Mouse (Mus musculus) adrenal gland, adult 18-20 months (tissue): Measurements from ENCODE around the gene Etfbkmt. TPM values are rescaled to one million over a fixed set of nuclear protein-coding genes. Genes with fewer than 3 reads are reported as not detected.
"Not testable (repeated sequence)": the region's sequence is repeated elsewhere in the genome, so short reads cannot be mapped to it uniquely, and the experiment has no call there.

Experiments
- DNase-seq, 2 experiments: peaks; one replicate each; pipeline ENCODE4 v3.0.0; 2021 to 2022; ENCODE audit warnings: low spot score in 2 of 2
- total RNA-seq, 2 experiments: library from RNA; stranded (reverse); gene quantifications; 1 replicate in 1 of 2; 2 replicates in 1 of 2; pipeline ENCODE4 v1.2.3; 2021

The Etfbkmt gene
- total RNA-seq, 2 experiments from 2014 or later: 12.5 to 13.5 TPM

DNA sequence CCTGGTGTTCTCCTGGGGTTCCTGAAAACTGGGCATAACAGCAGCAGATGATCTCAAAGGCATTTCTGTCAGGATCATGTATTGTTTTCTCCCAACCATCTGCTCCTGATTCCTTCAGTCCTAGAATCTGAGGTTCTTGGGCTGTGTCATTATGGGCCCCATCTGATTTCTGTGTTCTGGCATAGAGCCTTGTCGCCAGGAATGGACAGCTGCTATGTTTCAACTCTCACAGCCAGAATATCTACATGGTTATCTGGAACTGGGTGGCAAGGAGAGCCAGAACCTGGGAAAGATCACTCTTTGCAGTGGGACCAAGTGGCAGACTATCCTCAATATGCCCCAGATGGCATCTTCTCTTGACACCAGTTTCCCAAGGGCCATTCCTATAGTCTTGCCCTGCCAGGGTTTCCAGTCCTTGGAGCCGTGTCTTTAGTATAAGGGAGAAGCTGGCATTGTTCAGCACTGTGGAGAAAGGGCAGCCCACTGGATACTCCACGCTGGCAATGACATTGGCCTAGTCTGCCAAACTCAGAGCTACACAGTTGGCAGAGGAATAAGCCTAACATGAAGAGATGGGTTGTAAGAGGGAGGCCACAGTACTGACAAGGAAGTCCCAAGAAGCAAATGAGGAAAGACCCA is 35.4 kb downstream of the Etfbkmt start:
- no peak for DNase-seq

DNA sequence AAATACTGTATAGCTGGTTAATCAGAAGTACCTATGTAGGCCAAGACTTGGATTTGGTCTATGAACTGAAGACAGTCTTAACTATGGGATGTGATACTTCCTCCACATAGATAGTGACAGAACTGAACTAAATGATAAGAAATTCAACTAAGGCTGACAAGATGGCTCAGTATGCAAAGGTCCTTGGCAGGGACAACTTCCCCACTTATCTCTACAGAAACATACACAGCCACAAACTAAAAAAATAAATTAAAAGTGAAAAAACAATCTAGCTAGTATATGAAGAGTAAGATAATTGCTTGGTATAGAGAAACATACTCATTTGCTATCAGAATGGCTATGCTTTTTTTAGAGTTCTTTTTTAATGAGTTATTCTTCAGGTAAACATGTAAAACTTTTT is 39.4 kb downstream of the Etfbkmt start:
- DNase-seq: no peak

- no peak for DNase-seq
These were observed 44.4 kb downstream of the Etfbkmt start for GRCm38 (mm10) chr6:149184007-149184406.

DNA sequence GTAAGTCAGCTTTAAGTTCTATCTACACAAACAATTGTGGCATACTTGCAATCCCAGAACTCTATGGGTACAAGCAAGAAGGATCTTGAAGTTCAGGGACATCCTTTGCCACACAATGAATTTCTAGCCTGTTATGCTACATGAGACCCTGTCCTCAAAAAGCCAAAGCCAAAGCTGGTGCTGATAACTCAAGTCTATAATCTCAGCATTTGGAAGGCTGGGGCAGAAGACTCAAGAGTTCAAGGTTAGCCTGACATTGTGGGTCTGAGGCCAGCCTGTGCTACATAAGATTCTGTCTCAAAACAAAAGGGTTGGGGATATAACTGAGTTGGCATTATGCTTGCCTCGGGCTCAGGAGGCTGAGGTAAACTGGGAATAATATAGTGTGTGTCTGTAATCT is 47.7 kb downstream of the Etfbkmt start:
- DNase-seq: no peak

DNA sequence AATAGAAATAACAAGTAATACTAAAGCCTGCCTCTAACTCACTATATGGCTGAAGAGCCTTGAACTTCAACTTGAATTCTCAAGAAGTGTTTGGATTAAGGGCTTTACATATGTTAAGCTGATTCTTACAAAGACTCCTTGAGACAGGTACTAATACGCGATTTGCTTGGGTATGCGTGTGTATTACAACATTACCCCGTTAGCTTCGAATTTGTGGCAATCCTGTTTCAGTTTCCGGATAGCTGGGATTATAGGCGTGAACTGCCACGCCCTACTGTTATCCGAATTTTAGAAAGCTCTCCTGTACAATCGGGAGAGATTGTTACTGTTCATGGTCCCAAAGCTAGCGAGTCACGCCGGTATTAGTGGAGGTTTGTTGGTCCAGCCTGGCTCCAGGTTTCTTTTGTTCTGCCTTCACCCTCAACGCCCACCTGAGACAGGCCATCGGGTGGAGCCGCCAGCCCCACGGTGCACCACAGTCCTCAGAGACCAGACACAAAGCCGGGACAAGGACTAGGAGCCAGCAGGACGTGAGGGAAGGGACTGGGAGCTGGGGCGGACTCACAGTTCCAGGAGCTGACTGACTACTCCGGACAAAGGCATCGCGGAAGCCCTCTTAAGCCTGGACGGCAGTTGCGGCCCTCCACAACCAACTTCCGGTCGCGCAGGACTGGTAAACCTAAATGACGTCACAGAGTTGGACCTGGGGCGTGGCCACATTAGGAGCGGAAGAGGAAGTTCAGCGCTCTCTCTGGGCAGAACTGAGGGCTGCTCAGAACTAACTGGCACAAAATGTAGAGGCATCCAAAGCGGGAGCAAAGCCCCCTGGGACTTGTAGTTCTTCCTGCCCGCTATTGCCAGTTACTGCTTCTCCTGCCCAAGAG is 48.6 kb downstream of the Etfbkmt start, which contains the start of gene Amn1:
Gene Amn1, minus strand, starts transcription at position 672 of the 884 bp plus-strand sequence.
- DNase-seq: peak; percentile 88 to 91

- no peak for DNase-seq
These were observed 49.2 kb downstream of the Etfbkmt start for GRCm38 (mm10) chr6:149188925-149189257.

DNA sequence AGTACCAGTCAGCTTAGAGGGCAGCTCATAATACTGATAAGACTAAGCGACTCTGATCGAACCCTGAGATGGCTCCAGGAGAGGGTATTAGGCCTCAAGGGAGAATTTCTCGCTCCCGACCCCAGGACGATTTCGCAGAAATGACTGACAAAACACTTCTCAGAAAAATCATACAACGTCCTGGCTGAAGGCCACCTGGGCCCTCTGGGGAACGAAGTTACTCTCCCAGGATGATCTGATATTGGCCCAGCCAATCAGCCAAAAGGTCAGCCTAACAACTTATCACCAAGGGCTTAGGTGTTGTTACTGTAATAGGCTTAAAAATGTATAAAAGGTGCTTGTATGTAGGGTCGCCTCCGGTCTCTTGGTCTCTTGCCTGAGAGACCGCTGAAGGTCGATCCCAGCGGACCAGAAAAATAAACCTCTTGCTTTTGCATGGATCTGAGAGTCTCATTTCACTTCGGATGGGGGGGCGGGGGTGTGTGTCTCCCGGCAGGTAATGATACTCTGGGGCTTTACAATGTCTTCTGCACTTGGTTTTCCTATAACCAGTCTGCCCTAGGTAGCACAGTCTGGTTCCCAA is 49.8 kb downstream of the Etfbkmt start:
- DNase-seq: no peak

DNA sequence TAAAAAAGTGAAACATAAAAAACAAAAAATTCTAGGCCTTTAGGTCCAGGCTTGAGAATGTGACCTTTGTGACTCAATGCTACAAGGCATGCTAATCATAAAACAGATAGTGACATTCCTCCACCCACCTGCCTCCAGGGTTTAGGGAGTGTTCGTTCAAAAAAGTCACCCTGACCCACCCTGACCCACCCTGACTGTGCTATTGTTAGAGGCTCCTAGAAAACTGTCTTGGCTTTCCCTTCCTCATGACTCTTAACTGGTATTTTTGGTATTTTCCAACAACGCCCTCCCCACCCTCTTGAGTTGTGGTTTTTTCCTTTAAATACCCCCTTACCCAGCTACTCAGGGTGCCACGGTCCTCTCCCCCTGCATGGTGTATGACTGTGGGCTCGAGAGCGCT is 52.3 kb downstream of the Etfbkmt start:
- DNase-seq: not testable (repeated sequence)

DNA sequence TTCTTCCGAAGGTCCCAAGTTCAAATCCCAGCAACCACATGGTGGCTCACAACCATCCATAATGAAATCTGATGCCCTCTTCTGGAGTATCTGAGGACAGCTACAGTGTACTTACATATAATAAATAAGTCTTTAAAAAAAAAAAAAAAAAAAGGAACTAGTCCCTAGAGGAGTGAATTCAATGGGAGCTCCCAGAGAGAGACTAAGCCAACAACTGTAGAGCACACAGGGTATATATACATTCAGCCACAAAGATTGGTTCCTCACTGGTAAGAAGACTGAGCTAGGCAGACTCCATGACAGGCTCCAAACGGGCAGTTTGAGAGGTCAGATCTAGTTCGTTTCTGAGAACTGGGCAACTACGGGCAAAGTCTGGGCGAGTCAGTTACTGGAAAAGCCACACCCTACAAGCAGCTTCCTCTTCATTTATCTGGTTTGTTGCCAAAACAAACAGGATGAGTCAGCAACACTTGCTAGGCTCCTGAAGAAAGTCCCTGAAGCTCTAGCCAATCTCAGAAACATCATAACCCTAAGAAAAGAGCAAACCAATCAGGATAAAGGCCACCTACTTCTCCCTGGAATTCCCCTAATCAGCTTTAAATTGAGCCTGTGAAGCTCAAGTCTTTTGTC is 53.7 kb downstream of the Etfbkmt start:
- DNase-seq: no peak

GRCm38 (mm10) chr6:149197116-149197515 is 57.5 kb downstream of the Etfbkmt start:
- no peak for DNase-seq

- no peak for DNase-seq
These were observed 58.9 kb downstream of the Etfbkmt start for GRCm38 (mm10) chr6:149198572-149198971.

Other genes starting within 250 kb of the Etfbkmt start
- 10 to 100 TPM; 10.1 to 10.3 TPM for gene Caprin2, start 243.6 kb upstream of the Etfbkmt start, total RNA-seq
- 10 to 100 TPM in 1 of 2 experiments, 1 to 10 TPM in 1; 9.9 to 26.5 TPM for gene Sinhcaf, start 193.4 kb upstream of the Etfbkmt start, total RNA-seq
- 10 to 100 TPM; 14.5 to 18.5 TPM for gene Dennd5b, start 38.2 kb upstream of the Etfbkmt start, total RNA-seq
- not detected for gene Gm10203, start 9.7 kb upstream of the Etfbkmt start, total RNA-seq
- gene Amn1, start 48.9 kb downstream of the Etfbkmt start, total RNA-seq: 10 to 100 TPM; 25.2 to 29.0 TPM
- 10 to 100 TPM; 27.8 to 30.6 TPM for gene Resf1, start 169.6 kb downstream of the Etfbkmt start, total RNA-seq